Comparison of ENCODE assay signal across 10 mouse cellular contexts in the genomic region with DNA sequence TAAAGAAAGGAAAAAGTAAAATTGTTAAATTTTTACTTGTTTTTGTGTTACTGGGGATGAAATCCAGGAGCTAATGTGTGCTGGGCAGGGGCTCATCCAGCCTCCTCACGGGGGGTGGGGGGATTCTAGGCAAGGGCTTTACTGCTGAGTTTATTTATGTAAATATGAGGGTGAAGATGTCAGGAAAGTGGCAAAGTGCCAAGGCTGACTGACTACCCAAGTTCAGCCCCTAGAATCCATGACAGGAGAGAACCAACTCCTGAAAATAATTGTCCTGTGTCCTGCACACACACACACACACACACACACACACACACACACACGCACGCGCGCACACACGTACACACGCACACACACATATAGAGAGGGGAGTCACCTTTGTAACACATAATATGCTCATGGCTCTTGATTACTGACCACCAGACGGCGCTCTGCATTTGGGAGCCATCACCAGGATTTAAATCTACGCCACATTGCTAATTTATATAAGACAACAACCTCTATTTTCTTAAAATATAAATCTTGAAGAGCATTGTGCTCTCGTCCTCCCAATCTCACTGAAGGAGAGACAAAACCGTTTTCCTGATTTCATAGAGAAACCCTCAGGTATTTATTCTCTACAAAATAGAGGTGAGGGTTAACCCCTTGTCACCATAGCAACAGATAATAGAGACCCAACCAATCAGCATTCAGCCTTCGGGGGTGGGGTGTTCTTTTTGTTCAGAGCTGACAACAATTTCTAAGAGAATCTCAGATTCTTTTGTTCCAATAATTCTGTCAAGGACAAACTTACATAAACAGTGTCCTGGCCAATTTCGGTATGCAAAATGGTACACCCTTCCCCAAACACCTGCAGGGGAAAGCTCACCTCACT. TPM values are rescaled to one million over a fixed set of nuclear protein-coding genes. Genes with fewer than 3 reads are reported as not detected.
A peak's percentile ranks its signal among the peaks of the same experiment; 100 is the strongest.
DNase-seq lines count a peak whose midpoint lies in the region; ATAC-seq lines count a peak whose summit lies in the region.
"Had no signal": no experiment of that assay in that cellular context is flagged by ENCODE, and none has a peak within 500 bp of the region (broad histone marks: within the 10 kb centered on the region; RNA-seq: fewer than 3 reads in every experiment).

No protein-coding gene starts in this region.

- peak; percentile 37 to 74 for DNase-seq in heart, adult 18-20 months
- DNase-seq in 416B (ENCODE audit: low read depth): peak; percentile 80
- peak; percentile 85 for DNase-seq in ZHBTc4 (ENCODE audit: low read depth, low spot score)
- DNase-seq in layer of hippocampus, postnatal 25 days (ENCODE audit: extremely low spot score in 1 of 2, low spot score in 1 of 2): peak; percentile 36 to 75

- H3K9me3 ChIP-seq in heart, embryonic 11.5 days (replicated peaks; ENCODE audit: control insufficient read depth, low read length): no peaks in the 10 kb centered on the region; the same call in 1 of the 2 replicates
- no peaks in the 10 kb centered on the region for H3K9me3 ChIP-seq in forebrain, embryonic 13.5 days (replicated peaks)
- no peaks in the 10 kb centered on the region for H3K9me3 ChIP-seq in neural tube, embryonic 12.5 days

- no peak overlapping the region for H3K4me2 ChIP-seq in heart, embryonic 11.5 days
- H3K4me2 ChIP-seq in forebrain, embryonic 13.5 days: peak overlapping the region; percentile 20; the same call in 1 of the 2 replicates
- H3K4me2 ChIP-seq in neural tube, embryonic 12.5 days (replicated peaks): no peak overlapping the region

- H3K4me3 ChIP-seq in heart, embryonic 11.5 days (ENCODE audit: low read depth, low read length): no peak overlapping the region
- no peak overlapping the region for H3K4me3 ChIP-seq in forebrain, embryonic 13.5 days
- H3K4me3 ChIP-seq in neural tube, embryonic 12.5 days: no peak overlapping the region
- H3K4me3 ChIP-seq: myocyte had no signal

- WGBS in heart, embryonic 11.5 days (ENCODE audit: insufficient replicate concordance): 38% methylated on average over 14 of the region's 14 CpGs
- 25% methylated on average over 14 of the region's 14 CpGs for WGBS in forebrain, embryonic 13.5 days
- WGBS in neural tube, embryonic 12.5 days: 51% methylated on average over 14 of the region's 14 CpGs

- no peak overlapping the region for H3K9ac ChIP-seq in heart, embryonic 11.5 days (ENCODE audit: low read depth, low read length)
- no peak overlapping the region; the same call in 1 of the 2 replicates for H3K9ac ChIP-seq in forebrain, embryonic 13.5 days
- H3K9ac ChIP-seq in neural tube, embryonic 12.5 days: no peak overlapping the region

- no peaks in the 10 kb centered on the region for H3K4me1 ChIP-seq in heart, embryonic 11.5 days (ENCODE audit: control insufficient read depth, insufficient read depth, low read length)
- peaks cover 32% of the 10 kb centered on the region for H3K4me1 ChIP-seq in forebrain, embryonic 13.5 days
- no peaks in the 10 kb centered on the region for H3K4me1 ChIP-seq in neural tube, embryonic 12.5 days

- H3K36me3 ChIP-seq in heart, embryonic 11.5 days (ENCODE audit: control insufficient read depth, insufficient read depth, low read length): no peaks in the 10 kb centered on the region; the same call in 1 of the 2 replicates
- H3K36me3 ChIP-seq in forebrain, embryonic 13.5 days (ENCODE audit: poor library complexity, severe bottlenecking): no peaks in the 10 kb centered on the region
- H3K36me3 ChIP-seq in neural tube, embryonic 12.5 days: no peaks in the 10 kb centered on the region

- H3K27me3 ChIP-seq in heart, embryonic 11.5 days (ENCODE audit: control insufficient read depth, insufficient read depth, low read length): no peaks in the 10 kb centered on the region
- no peaks in the 10 kb centered on the region for H3K27me3 ChIP-seq in forebrain, embryonic 13.5 days
- no peaks in the 10 kb centered on the region for H3K27me3 ChIP-seq in neural tube, embryonic 12.5 days (replicated peaks)

- ATAC-seq in heart, embryonic 11.5 days (replicated peaks; ENCODE audit: insufficient number of reproducible peaks, low FRiP score, low TSS enrichment): no peak
- ATAC-seq in forebrain, embryonic 13.5 days: peak; percentile 61
- ATAC-seq in neural tube, embryonic 12.5 days (ENCODE audit: low FRiP score, low read depth): peak; percentile 61
- no peak for ATAC-seq in erythroblast, adult 5-6 weeks (replicated peaks; ENCODE audit: low FRiP score, poor library complexity, severe bottlenecking)

- no peak overlapping the region for H3K27ac ChIP-seq in heart, embryonic 11.5 days (ENCODE audit: low read depth, low read length)
- peak overlapping the region; percentile 59 for H3K27ac ChIP-seq in forebrain, embryonic 13.5 days
- no peak overlapping the region for H3K27ac ChIP-seq in neural tube, embryonic 12.5 days

RNA-seq across cellular contexts. Expression of a gene that starts 9.0 kb away (rescaled TPM):
- total RNA-seq in heart, adult 18-20 months (2021): 100 to 1,000 TPM; 166 to 200 TPM
- polyA plus RNA-seq in heart, embryonic 11.5 days (2014; fragmentation: Nextera tagmentation; extraction: Ambion mirVana): 150 and 156 TPM in 2 replicates
- polyA plus RNA-seq in forebrain, embryonic 13.5 days (2015; fragmentation: Nextera tagmentation; extraction: Ambion mirVana): 271 and 296 TPM in 2 replicates
- 1,000 to 10,000 TPM; 2,256 to 2,439 TPM for total RNA-seq in layer of hippocampus, postnatal 25 days (2021)
- 213 and 232 TPM in 2 replicates for polyA plus RNA-seq in neural tube, embryonic 12.5 days (2016; fragmentation: Nextera tagmentation; extraction: Ambion mirVana)
- total RNA-seq in erythroblast, adult 5-6 weeks (2015; ENCODE audit: low replicate concordance): 41.1 and 44.1 TPM in 2 replicates
- total RNA-seq in erythroblast, adult 5-6 weeks (2017; ENCODE audit: low replicate concordance): 157 and 162 TPM in 2 replicates

RNA-seq across cellular contexts. Expression of a gene that starts 11.5 kb away (rescaled TPM):
- total RNA-seq in heart, adult 18-20 months (2021): 1 to 10 TPM; 3.7 to 4.0 TPM
- polyA plus RNA-seq in heart, embryonic 11.5 days (2014; fragmentation: Nextera tagmentation; extraction: Ambion mirVana): 1.5 and 2.0 TPM in 2 replicates
- polyA plus RNA-seq in forebrain, embryonic 13.5 days (2015; fragmentation: Nextera tagmentation; extraction: Ambion mirVana): 59.5 and 78.0 TPM in 2 replicates
- total RNA-seq in layer of hippocampus, postnatal 25 days (2021): 100 to 1,000 TPM; 320 to 337 TPM
- 40.2 and 47.5 TPM in 2 replicates for polyA plus RNA-seq in neural tube, embryonic 12.5 days (2016; fragmentation: Nextera tagmentation; extraction: Ambion mirVana)
- total RNA-seq in erythroblast, adult 5-6 weeks (2015; ENCODE audit: low replicate concordance): not detected in 2 replicates
- not detected in 2 replicates for total RNA-seq in erythroblast, adult 5-6 weeks (2017; ENCODE audit: low replicate concordance)

RNA-seq across cellular contexts. Expression of a gene that starts 26.5 kb away (rescaled TPM):
- total RNA-seq in heart, adult 18-20 months (2021): not detected
- 0.18 and 0.46 TPM in 2 replicates for polyA plus RNA-seq in heart, embryonic 11.5 days (2014; fragmentation: Nextera tagmentation; extraction: Ambion mirVana)
- polyA plus RNA-seq in forebrain, embryonic 13.5 days (2015; fragmentation: Nextera tagmentation; extraction: Ambion mirVana): 37.0 and 40.8 TPM in 2 replicates
- 100 to 1,000 TPM; 104 to 117 TPM for total RNA-seq in layer of hippocampus, postnatal 25 days (2021)
- polyA plus RNA-seq in neural tube, embryonic 12.5 days (2016; fragmentation: Nextera tagmentation; extraction: Ambion mirVana): 25.6 and 26.2 TPM in 2 replicates
- total RNA-seq in erythroblast, adult 5-6 weeks (2015; ENCODE audit: low replicate concordance): not detected in 2 replicates
- not detected in 2 replicates for total RNA-seq in erythroblast, adult 5-6 weeks (2017; ENCODE audit: low replicate concordance)
- total RNA-seq: heart, postnatal 14 days had no signal

RNA-seq across cellular contexts. Expression of a gene that starts 26.7 kb away (rescaled TPM):
- 1 to 10 TPM; 1.5 TPM for total RNA-seq in heart, adult 18-20 months (2021)
- polyA plus RNA-seq in heart, embryonic 11.5 days (2014; fragmentation: Nextera tagmentation; extraction: Ambion mirVana): 0.19 and 0.34 TPM in 2 replicates
- 0.14 and 0.37 TPM in 2 replicates for polyA plus RNA-seq in forebrain, embryonic 13.5 days (2015; fragmentation: Nextera tagmentation; extraction: Ambion mirVana)
- under 1 TPM in 1 of 2 experiments, not detected in 1; 0.09 TPM for total RNA-seq in layer of hippocampus, postnatal 25 days (2021)
- 1.5 and 3.0 TPM in 2 replicates for polyA plus RNA-seq in neural tube, embryonic 12.5 days (2016; fragmentation: Nextera tagmentation; extraction: Ambion mirVana)
- 1.3 and 6.7 TPM in 2 replicates for total RNA-seq in erythroblast, adult 5-6 weeks (2015; ENCODE audit: low replicate concordance)
- 1.5 and 1.8 TPM in 2 replicates for total RNA-seq in erythroblast, adult 5-6 weeks (2017; ENCODE audit: low replicate concordance)

RNA-seq across cellular contexts. Expression of a gene that starts 41.4 kb away (rescaled TPM):
- total RNA-seq in heart, adult 18-20 months (2021): under 1 TPM in 1 of 2 experiments, not detected in 1; 0.47 TPM
- polyA plus RNA-seq in heart, embryonic 11.5 days (2014; fragmentation: Nextera tagmentation; extraction: Ambion mirVana): 3.5 and 4.2 TPM in 2 replicates
- polyA plus RNA-seq in forebrain, embryonic 13.5 days (2015; fragmentation: Nextera tagmentation; extraction: Ambion mirVana): 9.2 and 18.2 TPM in 2 replicates
- 1 to 10 TPM; 2.5 to 3.2 TPM for total RNA-seq in layer of hippocampus, postnatal 25 days (2021)
- polyA plus RNA-seq in neural tube, embryonic 12.5 days (2016; fragmentation: Nextera tagmentation; extraction: Ambion mirVana): 8.4 and 9.6 TPM in 2 replicates
- total RNA-seq in erythroblast, adult 5-6 weeks (2015; ENCODE audit: low replicate concordance): not detected in 2 replicates
- not detected in 2 replicates for total RNA-seq in erythroblast, adult 5-6 weeks (2017; ENCODE audit: low replicate concordance)

Comparison
In these comparisons a context has a peak if more than half of its experiments do, and no peak if none do; other contexts are left out.
1. ATAC-seq: peak in forebrain, embryonic 13.5 days (single experiment) and neural tube, embryonic 12.5 days (single experiment); none in heart, embryonic 11.5 days (single experiment) and erythroblast, adult 5-6 weeks (single experiment).
2. RNA of a gene that starts 9.0 kb away (total RNA-seq): 2,256 to 2,439 TPM in layer of hippocampus, postnatal 25 days; 166 to 200 TPM in heart, adult 18-20 months and 41.1 to 162 TPM in erythroblast, adult 5-6 weeks; every median in the first group is over 10 times any median in the second.
3. RNA of a gene that starts 11.5 kb away (total RNA-seq): 320 to 337 TPM in layer of hippocampus, postnatal 25 days; 3.7 to 4.0 TPM in heart, adult 18-20 months and not detected in erythroblast, adult 5-6 weeks; every median in the first group is over 10 times any median in the second.
4. RNA of a gene that starts 26.5 kb away (total RNA-seq): 104 to 117 TPM in layer of hippocampus, postnatal 25 days; not detected in heart, adult 18-20 months and not detected in erythroblast, adult 5-6 weeks; every median in the first group is over 100 times any median in the second.
5. Peak in every context shown above with its lines, with median percentiles within 50 percentile points of each other: DNase-seq.